Mouse (Mus musculus) ES-Bruce4 (cell line): ENCODE measurements at regions not wholly inside any gene's neighbourhood (a gene's known extent, or its start where the extent isn't known, plus 50 kb on each side); places are given as distances from the start of the nearest gene placed in this dataset.

Experiments used
- CTCF ChIP-seq: IDR thresholded peaks from one replicate; pipeline ENCODE4 v1.8.1; 2011; ENCODE audit warnings: low read depth, low read length
- POLR2A ChIP-seq: IDR thresholded peaks from one replicate; pipeline ENCODE4 v1.8.1; 2011; ENCODE audit warnings: low read length; ENCODE audit not compliant: insufficient read depth

GRCm38 (mm10) chr11:45595372-45595771, 256.5 kb upstream of the Clint1 start:
- TF ChIP-seq CTCF (no peak), POLR2A (no peak)
